Mouse (Mus musculus): ENCODE measurements around the gene Gpr174.

GRCm38 (mm10) chrX:107255486-107256227 is at the start of gene Gpr174:
- no peak for TF ChIP-seq CTCF (IDR thresholded peaks at IDR 0.05; ENCODE audit: extremely low read depth, insufficient read length, insufficient replicate concordance, low read depth, low read length)
- no peak for TF ChIP-seq POLR2A (IDR thresholded peaks at IDR 0.05; ENCODE audit: low read depth, low read length)
